Mouse (Mus musculus): ENCODE results near the gene Relb. TPM values are rescaled to one million over a fixed set of nuclear protein-coding genes. Genes with fewer than 3 reads are reported as not detected.

Gene Relb
- total RNA-seq, 1 experiment, result 13.9 TPM

DNA sequence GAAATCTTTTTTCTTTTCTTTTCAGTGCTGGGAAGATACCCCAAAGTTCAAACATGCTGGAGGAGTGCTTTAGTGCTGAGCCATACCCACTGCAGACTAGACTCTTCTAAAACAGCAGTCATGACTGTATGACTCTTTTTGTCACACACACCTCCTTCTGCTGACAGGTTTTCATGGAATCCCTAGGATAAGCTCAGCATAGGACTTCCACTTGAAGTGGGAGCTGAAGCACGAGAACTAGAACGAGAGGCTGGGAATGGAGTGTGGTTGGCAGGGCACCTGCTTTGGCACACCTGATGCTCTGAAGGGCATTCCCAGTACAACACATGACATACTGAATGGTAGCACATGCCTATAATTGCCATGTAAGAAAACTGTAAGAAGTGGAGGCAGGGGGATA is 23.4 kb upstream of the Relb start:
- Histone ChIP-seq H3K4me1 (ENCODE audit: control insufficient read depth in 2 of 2, insufficient read depth in 2 of 2, low read length in 2 of 2, poor library complexity in 1 of 2) (no peaks in the 10 kb centered on the region), H3K27ac (ENCODE audit: insufficient read depth, low read depth, low read length, poor library complexity, severe bottlenecking) (no peak overlapping the region), H3K4me3 (ENCODE audit: insufficient read depth in 1 of 2, low read depth in 1 of 2, low read length in 2 of 2, poor library complexity in 1 of 2, severe bottlenecking in 1 of 2) (no peak overlapping the region), H3K36me3 (ENCODE audit: control insufficient read depth, insufficient read depth, low read length, poor library complexity, severe bottlenecking) (peaks cover 30% of the 10 kb centered on the region), H3K9me3 (ENCODE audit: control insufficient read depth, insufficient read depth, low read depth, low read length) (no peaks in the 10 kb centered on the region), H3K9ac (ENCODE audit: insufficient read depth, low read depth, low read length, poor library complexity, severe bottlenecking) (no peak overlapping the region)
- TF ChIP-seq HCFC1 (IDR thresholded peaks at IDR 0.05; ENCODE audit: borderline replicate concordance, insufficient read depth, low read length) (no peak), ZNF384 (IDR thresholded peaks at IDR 0.05; ENCODE audit: low read depth, low read length) (no peak), ZC3H11A (IDR thresholded peaks at IDR 0.05; ENCODE audit: borderline replicate concordance, low read depth, low read length) (no peak), CHD2 (IDR thresholded peaks at IDR 0.05; ENCODE audit: low read depth, low read length) (no peak), MAFK (IDR thresholded peaks at IDR 0.05; ENCODE audit: insufficient read depth, low read depth, low read length) (no peak)
- DNase-seq (ENCODE audit: low read depth, low spot score), result no peak
- in situ Hi-C loops (cut with MboI; ENCODE audit: low sequenced_read_pairs in 2 of 2, unreplicated experiment in 2 of 2), result no loop called here

DNA sequence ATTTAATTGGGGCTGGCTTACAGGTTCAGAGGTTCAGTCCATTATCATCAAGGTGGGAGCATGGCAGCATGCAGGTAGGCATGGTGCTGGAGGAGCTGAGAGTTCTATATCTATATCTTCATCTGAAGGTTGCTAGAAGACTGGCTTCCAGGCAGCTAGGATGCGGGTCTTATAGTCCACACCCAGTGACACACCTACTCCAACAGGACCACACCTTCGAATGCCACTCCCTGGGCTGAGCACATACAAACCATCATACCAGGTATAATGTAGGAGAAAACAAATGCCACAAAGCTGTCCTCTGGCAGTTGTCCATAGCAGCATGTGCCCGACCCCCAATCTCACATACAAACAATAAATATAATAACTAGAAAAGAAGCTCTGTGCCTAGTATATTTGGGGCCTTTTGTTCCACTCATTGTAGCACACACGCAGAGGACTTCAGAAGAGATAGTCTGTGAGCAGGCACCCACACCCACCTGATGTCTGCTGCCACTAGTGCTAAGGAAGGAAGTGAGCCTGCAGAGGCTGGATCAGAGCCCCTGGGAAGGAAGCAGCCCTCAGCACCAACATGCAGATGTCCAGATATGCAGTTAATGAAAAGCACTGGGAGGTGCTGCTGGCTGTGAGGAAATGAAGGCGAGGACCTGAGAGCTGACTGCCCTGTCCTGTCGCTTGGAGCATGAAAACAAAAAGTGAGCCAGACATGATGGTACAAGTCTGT is 22.0 kb upstream of the Relb start:
- H3K9ac ChIP-seq (ENCODE audit: insufficient read depth, low read depth, low read length, poor library complexity, severe bottlenecking), result no peak overlapping the region
- H3K9me3 ChIP-seq (ENCODE audit: control insufficient read depth, insufficient read depth, low read depth, low read length), result no peaks in the 10 kb centered on the region
- H3K36me3 ChIP-seq (ENCODE audit: control insufficient read depth, insufficient read depth, low read length, poor library complexity, severe bottlenecking), result peaks cover 37% of the 10 kb centered on the region
- in situ Hi-C loops (cut with MboI; ENCODE audit: low sequenced_read_pairs in 2 of 2, unreplicated experiment in 2 of 2), result no loop called here
- no peak overlapping the region for H3K4me3 ChIP-seq (ENCODE audit: insufficient read depth in 1 of 2, low read depth in 1 of 2, low read length in 2 of 2, poor library complexity in 1 of 2, severe bottlenecking in 1 of 2)
- TF ChIP-seq HCFC1 (IDR thresholded peaks at IDR 0.05; ENCODE audit: borderline replicate concordance, insufficient read depth, low read length) (no peak), CHD2 (IDR thresholded peaks at IDR 0.05; ENCODE audit: low read depth, low read length) (no peak), ZNF384 (IDR thresholded peaks at IDR 0.05; ENCODE audit: low read depth, low read length) (no peak)
- H3K27ac ChIP-seq (ENCODE audit: insufficient read depth, low read depth, low read length, poor library complexity, severe bottlenecking), result no peak overlapping the region
- no peaks in the 10 kb centered on the region for H3K4me1 ChIP-seq (ENCODE audit: control insufficient read depth in 2 of 2, insufficient read depth in 2 of 2, low read length in 2 of 2, poor library complexity in 1 of 2)
- DNase-seq (ENCODE audit: low read depth, low spot score), result no peak

DNA sequence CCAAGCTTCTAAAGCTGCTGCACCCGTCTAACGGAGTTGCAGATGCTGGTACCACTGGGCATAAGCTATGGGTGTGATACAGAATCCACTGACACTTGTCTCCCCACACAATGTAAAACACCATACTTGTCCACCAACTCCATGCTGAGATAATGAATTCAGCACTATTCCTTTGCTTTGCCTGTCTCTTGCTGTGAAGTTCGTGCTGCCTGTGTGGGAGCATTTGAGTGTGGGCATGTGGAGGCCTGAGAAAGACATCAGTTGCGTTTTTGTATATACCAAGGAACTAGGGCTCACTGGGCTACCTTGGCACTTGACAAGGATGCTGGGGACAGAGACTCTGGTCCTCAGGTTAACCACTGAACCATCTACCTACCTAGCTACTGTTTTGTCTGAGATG is 12.0 kb upstream of the Relb start:
- no peaks in the 10 kb centered on the region for H3K4me1 ChIP-seq (ENCODE audit: control insufficient read depth in 2 of 2, insufficient read depth in 2 of 2, low read length in 2 of 2, poor library complexity in 1 of 2)
- H3K36me3 ChIP-seq (ENCODE audit: control insufficient read depth, insufficient read depth, low read length, poor library complexity, severe bottlenecking), result peaks cover 64% of the 10 kb centered on the region
- H3K9ac ChIP-seq (ENCODE audit: insufficient read depth, low read depth, low read length, poor library complexity, severe bottlenecking), result no peak overlapping the region
- no peak overlapping the region for H3K27ac ChIP-seq (ENCODE audit: insufficient read depth, low read depth, low read length, poor library complexity, severe bottlenecking)
- H3K4me3 ChIP-seq (ENCODE audit: insufficient read depth in 1 of 2, low read depth in 1 of 2, low read length in 2 of 2, poor library complexity in 1 of 2, severe bottlenecking in 1 of 2), result no peak overlapping the region
- TF ChIP-seq MAFK (IDR thresholded peaks at IDR 0.05; ENCODE audit: insufficient read depth, low read depth, low read length), result no peak
- no peak for TF ChIP-seq ZC3H11A (IDR thresholded peaks at IDR 0.05; ENCODE audit: borderline replicate concordance, low read depth, low read length)
- no peak for TF ChIP-seq CHD2 (IDR thresholded peaks at IDR 0.05; ENCODE audit: low read depth, low read length)
- no peak for TF ChIP-seq ZNF384 (IDR thresholded peaks at IDR 0.05; ENCODE audit: low read depth, low read length)
- TF ChIP-seq HCFC1 (IDR thresholded peaks at IDR 0.05; ENCODE audit: borderline replicate concordance, insufficient read depth, low read length), result no peak
- in situ Hi-C loops (cut with MboI; ENCODE audit: low sequenced_read_pairs in 2 of 2, unreplicated experiment in 2 of 2), result no loop called here
- DNase-seq (ENCODE audit: low read depth, low spot score), result no peak
- no peaks in the 10 kb centered on the region for H3K9me3 ChIP-seq (ENCODE audit: control insufficient read depth, insufficient read depth, low read depth, low read length)

DNA sequence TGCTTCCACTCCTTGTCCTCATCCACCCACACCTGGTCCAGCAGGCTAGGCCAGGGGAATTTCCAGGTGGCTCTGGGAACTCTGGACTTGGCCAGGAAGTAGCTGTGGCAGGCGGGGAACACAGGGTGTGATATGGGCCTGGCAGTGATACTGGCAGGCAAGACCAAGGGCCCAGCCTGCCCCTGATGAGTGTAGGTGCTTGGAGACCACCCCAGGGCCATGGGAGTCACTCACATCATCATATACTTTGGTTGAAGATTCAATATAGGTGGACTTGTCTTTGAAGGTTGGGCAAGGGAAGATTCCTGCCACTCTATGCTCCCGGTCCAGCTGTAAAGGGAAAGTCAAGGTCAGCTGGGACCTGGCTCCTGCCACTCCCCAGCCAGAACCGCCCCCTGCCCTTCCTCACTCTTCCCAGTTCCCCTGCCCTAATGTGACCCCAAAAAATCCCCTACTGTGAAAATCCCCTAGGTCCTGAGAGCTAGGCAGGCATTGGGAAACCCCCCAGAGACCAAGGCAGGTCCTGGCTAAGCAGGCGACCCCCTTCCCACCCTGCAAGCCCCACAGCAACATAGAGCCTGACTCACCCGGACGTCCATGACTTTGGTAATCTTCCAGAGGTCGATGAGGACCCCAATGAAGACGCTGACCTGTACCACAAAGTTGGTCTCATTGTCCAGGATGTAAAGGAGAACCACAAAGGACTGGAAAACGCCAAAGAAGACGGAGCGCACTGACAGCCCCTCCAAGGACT is 6.0 kb upstream of the Relb start:
- no peak for DNase-seq (ENCODE audit: low read depth, low spot score)
- no peak for TF ChIP-seq ZNF384 (IDR thresholded peaks at IDR 0.05; ENCODE audit: low read depth, low read length)
- no peak for TF ChIP-seq HCFC1 (IDR thresholded peaks at IDR 0.05; ENCODE audit: borderline replicate concordance, insufficient read depth, low read length)
- TF ChIP-seq ZC3H11A (IDR thresholded peaks at IDR 0.05; ENCODE audit: borderline replicate concordance, low read depth, low read length), result no peak
- no peak for TF ChIP-seq CHD2 (IDR thresholded peaks at IDR 0.05; ENCODE audit: low read depth, low read length)
- no peak for TF ChIP-seq MAFK (IDR thresholded peaks at IDR 0.05; ENCODE audit: insufficient read depth, low read depth, low read length)
- H3K4me3 ChIP-seq (ENCODE audit: insufficient read depth in 1 of 2, low read depth in 1 of 2, low read length in 2 of 2, poor library complexity in 1 of 2, severe bottlenecking in 1 of 2), result no peak overlapping the region
- in situ Hi-C loops (cut with MboI; ENCODE audit: low sequenced_read_pairs in 2 of 2, unreplicated experiment in 2 of 2), result no loop called here
- peaks cover 62% of the 10 kb centered on the region for H3K36me3 ChIP-seq (ENCODE audit: control insufficient read depth, insufficient read depth, low read length, poor library complexity, severe bottlenecking)
- H3K9me3 ChIP-seq (ENCODE audit: control insufficient read depth, insufficient read depth, low read depth, low read length), result no peaks in the 10 kb centered on the region
- no peak overlapping the region for H3K9ac ChIP-seq (ENCODE audit: insufficient read depth, low read depth, low read length, poor library complexity, severe bottlenecking)
- H3K4me1 ChIP-seq (ENCODE audit: control insufficient read depth in 2 of 2, insufficient read depth in 2 of 2, low read length in 2 of 2, poor library complexity in 1 of 2), result no peaks in the 10 kb centered on the region
- H3K27ac ChIP-seq (ENCODE audit: insufficient read depth, low read depth, low read length, poor library complexity, severe bottlenecking), result no peak overlapping the region
